Mouse (Mus musculus): ENCODE results near the gene Rel. TPM values are rescaled to one million over a fixed set of nuclear protein-coding genes. Genes with fewer than 3 reads are reported as not detected.

The Rel gene
- total and polyA plus RNA-seq, 3 experiments, result 0.42 to 2.5 TPM; not detected in 1

GRCm38 (mm10) chr11:23688060-23688459, 82.7 kb downstream of the Rel start:
- H3K27me3 ChIP-seq (ENCODE audit: control insufficient read depth in 1 of 2, insufficient read depth in 2 of 2, low read length in 2 of 2), result no peaks in the 10 kb centered on the region
- no peak overlapping the region for H3K27ac ChIP-seq (ENCODE audit: control insufficient read depth, low read depth, low read length)
- no peaks in the 10 kb centered on the region for H3K4me1 ChIP-seq (ENCODE audit: control insufficient read depth in 1 of 2, insufficient read depth in 2 of 2, low read length in 2 of 2)
- peak; percentile 27 for DNase-seq (ENCODE audit: low read depth, low spot score)
- no peak for TF ChIP-seq RCOR1 (IDR thresholded peaks at IDR 0.05; ENCODE audit: low read depth, low read length)
- no peak for TF ChIP-seq GATA1 (IDR thresholded peaks at IDR 0.05; ENCODE audit: low read depth, low read length)
- TF ChIP-seq CTCF (IDR thresholded peaks at IDR 0.05 in 2 of 3, conservative IDR thresholded peaks at IDR 0.05 in 1 of 3; ENCODE audit: control insufficient read depth in 1 of 3, insufficient read depth in 1 of 3, low read depth in 2 of 3, low read length in 3 of 3, poor library complexity in 1 of 3, severe bottlenecking in 1 of 3), result no peak
- TF ChIP-seq ETS1 (IDR thresholded peaks at IDR 0.05; ENCODE audit: low read depth, low read length), result no peak
- TF ChIP-seq MYB (IDR thresholded peaks at IDR 0.05; ENCODE audit: low read depth, low read length), result no peak
- no peak for TF ChIP-seq TAL1 (IDR thresholded peaks at IDR 0.05; ENCODE audit: low read length)
- TF ChIP-seq JUND (IDR thresholded peaks at IDR 0.05; ENCODE audit: low read depth, low read length), result no peak
- TF ChIP-seq ZNF384 (IDR thresholded peaks at IDR 0.05; ENCODE audit: low read depth, low read length), result no peak
- no peak for TF ChIP-seq ZC3H11A (IDR thresholded peaks at IDR 0.05; ENCODE audit: low read depth, low read length)
- no peak for TF ChIP-seq SIN3A (IDR thresholded peaks at IDR 0.05; ENCODE audit: low read length)
- TF ChIP-seq TBP (IDR thresholded peaks at IDR 0.05; ENCODE audit: low read depth, low read length), result no peak
- TF ChIP-seq UBTF (IDR thresholded peaks at IDR 0.05; ENCODE audit: borderline replicate concordance, insufficient read depth, low read depth, low read length), result no peak
- TF ChIP-seq USF1 (IDR thresholded peaks at IDR 0.05; ENCODE audit: low read depth, low read length), result no peak
- no peak for TF ChIP-seq BHLHE40 (IDR thresholded peaks at IDR 0.05; ENCODE audit: borderline replicate concordance, low read depth, low read length)
- H3K9me3 ChIP-seq (replicated peaks; ENCODE audit: insufficient read depth, low read length), result no peaks in the 10 kb centered on the region
- H3K4me3 ChIP-seq (ENCODE audit: control insufficient read depth in 1 of 2, insufficient read depth in 1 of 2, low read depth in 2 of 2, low read length in 2 of 2), result no peak overlapping the region
- H3K79me2 ChIP-seq (ENCODE audit: control insufficient read depth, insufficient read depth, low read length, poor library complexity), result no peaks in the 10 kb centered on the region
- H3K9ac ChIP-seq (ENCODE audit: control insufficient read depth, low read depth, low read length, poor library complexity, severe bottlenecking), result no peak overlapping the region
- peaks cover 4 to 14% of the 10 kb centered on the region in 2 experiments for H3K36me3 ChIP-seq (ENCODE audit: control insufficient read depth in 1 of 2, insufficient read depth in 2 of 2, low read length in 2 of 2)

Other genes starting within 250 kb of the Rel start
- gene 1700093K21Rik, start 249.8 kb downstream of the Rel start, total RNA-seq (2012; rRNA removed), result not detected in 2 replicates
- gene 1700093K21Rik, start 249.8 kb downstream of the Rel start, polyA plus RNA-seq (2012; ENCODE audit: insufficient read depth in 1 of 2, insufficient read length in 2 of 2, low read depth in 1 of 2, low replicate concordance in 2 of 2, missing spikeins in 1 of 2), result not detected
- 13.7 and 14.1 TPM in 2 replicates for gene 0610010F05Rik, start 137.3 kb downstream of the Rel start, total RNA-seq (2012; rRNA removed)
- gene 0610010F05Rik, start 137.3 kb downstream of the Rel start, polyA plus RNA-seq (2012; ENCODE audit: insufficient read depth in 1 of 2, insufficient read length in 2 of 2, low read depth in 1 of 2, low replicate concordance in 2 of 2, missing spikeins in 1 of 2), result 100 to 1,000 TPM in 1 of 2 experiments, 10 to 100 TPM in 1; 13.8 to 156 TPM
- gene Pus10, start 105.3 kb downstream of the Rel start, total RNA-seq (2012; rRNA removed), result 52.5 and 55.3 TPM in 2 replicates
- 100 to 1,000 TPM in 1 of 2 experiments, 10 to 100 TPM in 1; 43.4 to 416 TPM for gene Pus10, start 105.3 kb downstream of the Rel start, polyA plus RNA-seq (2012; ENCODE audit: insufficient read depth in 1 of 2, insufficient read length in 2 of 2, low read depth in 1 of 2, low replicate concordance in 2 of 2, missing spikeins in 1 of 2)
- gene Pex13, start 105.0 kb downstream of the Rel start, total RNA-seq (2012; rRNA removed), result 24.7 and 32.1 TPM in 2 replicates
- gene Pex13, start 105.0 kb downstream of the Rel start, polyA plus RNA-seq (2012; ENCODE audit: insufficient read depth in 1 of 2, insufficient read length in 2 of 2, low read depth in 1 of 2, low replicate concordance in 2 of 2, missing spikeins in 1 of 2), result 10 to 100 TPM in 1 of 2 experiments, not detected in 1; 24.7 TPM
- 6.5 and 7.9 TPM in 2 replicates for gene Papolg, start 124.3 kb upstream of the Rel start, total RNA-seq (2012; rRNA removed)
- 1 to 10 TPM in 1 of 2 experiments, not detected in 1; 7.9 TPM for gene Papolg, start 124.3 kb upstream of the Rel start, polyA plus RNA-seq (2012; ENCODE audit: insufficient read depth in 1 of 2, insufficient read length in 2 of 2, low read depth in 1 of 2, low replicate concordance in 2 of 2, missing spikeins in 1 of 2)